Mouse (Mus musculus) neural tube, embryonic 12.5 days (tissue): ENCODE data around the gene Armc2. TPM values are rescaled to one million over a fixed set of nuclear protein-coding genes. Genes with fewer than 3 reads are reported as not detected.

ENCODE experiments used
- ATAC-seq: fragments of 200-750 bp; cut with Nextera tagmentation; 2 replicates; pipeline ENCODE4 v1.8.0; 2017; ENCODE audit warnings: low read depth, mild to moderate bottlenecking, moderate TSS enrichment, moderate library complexity; ENCODE audit not compliant: low FRiP score
- H3K27ac ChIP-seq: fragments of 300-500 bp; sonication (generic); 2 replicates; pipeline ENCODE4 v1.5.1; 2016
- H3K27me3 ChIP-seq: fragments of 300-500 bp; sonication (generic); replicated peaks from 2 replicates; pipeline ENCODE4 v1.6.1; 2016; ENCODE audit warnings: mild to moderate bottlenecking
- H3K36me3 ChIP-seq: fragments of 300-500 bp; sonication (generic); 2 replicates; pipeline ENCODE4 v1.6.1; 2016; ENCODE audit warnings: mild to moderate bottlenecking
- H3K4me1 ChIP-seq: fragments of 300-500 bp; sonication (generic); 2 replicates; pipeline ENCODE4 v1.6.1; 2016
- H3K4me2 ChIP-seq: fragments of 300-500 bp; sonication (generic); replicated peaks from 2 replicates; pipeline ENCODE4 v1.6.1; 2016; ENCODE audit warnings: mild to moderate bottlenecking
- H3K4me3 ChIP-seq: fragments of 300-500 bp; sonication (generic); 2 replicates; pipeline ENCODE4 v1.5.1; 2016
- H3K9ac ChIP-seq: fragments of 300-500 bp; sonication (generic); 2 replicates; pipeline ENCODE4 v1.6.1; 2016; ENCODE audit warnings: mild to moderate bottlenecking
- H3K9me3 ChIP-seq: fragments of 300-500 bp; sonication (generic); 2 replicates; pipeline ENCODE4 v1.6.1; 2016; ENCODE audit warnings: mild to moderate bottlenecking
- WGBS: fragments of 180-500 bp; shearing (Covaris S2); methylation state at CpG from one replicate; pipeline ENCODE4 v1.1.7; 2016; 5-methylcytosine and 5-hydroxymethylcytosine counted together
- polyA plus RNA-seq: library from polyadenylated mRNA; unstranded; fragments of >200 nt; fragmentation: Nextera tagmentation; extraction: Ambion mirVana; gene quantifications from 2 replicates; pipeline ENCODE4 v1.2.1, GENCODE M21; 2016

Gene Armc2
- polyA plus RNA-seq, 1 experiment from 2014 or later = 3.1 TPM

- Histone ChIP-seq H3K4me2 (no peak overlapping the region), H3K9ac (no peak overlapping the region), H3K4me1 (peaks cover 15% of the 10 kb centered on the region), H3K36me3 (no peaks in the 10 kb centered on the region), H3K27ac (no peak overlapping the region), H3K4me3 (no peak overlapping the region), H3K27me3 (no peaks in the 10 kb centered on the region), H3K9me3 (no peaks in the 10 kb centered on the region)
- WGBS = 56% methylated on average over 4 of the region's 4 CpGs
- ATAC-seq = no peak
Measured at GRCm38 (mm10) chr10:41930966-41931365, 87.3 kb downstream of the Armc2 start.

DNA sequence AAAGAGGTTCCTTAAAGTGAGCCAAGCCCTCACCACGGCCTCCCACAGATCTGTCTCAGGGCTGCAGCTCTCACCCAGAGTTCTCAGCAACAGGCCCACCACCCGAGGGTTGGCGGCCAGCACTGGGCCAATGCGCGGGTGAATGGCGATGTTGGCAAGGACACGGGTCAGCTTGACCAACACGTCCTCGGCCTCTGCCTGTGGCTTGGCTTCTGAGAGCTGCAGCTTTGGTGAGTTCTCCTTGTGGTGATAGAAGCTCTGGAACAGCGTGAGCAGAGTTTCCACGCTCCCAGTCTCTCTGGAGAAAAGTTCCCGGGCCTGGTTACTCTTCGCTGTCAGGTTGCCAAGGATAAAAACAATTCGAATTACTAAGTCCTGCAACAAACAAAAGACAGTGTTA, 91.5 kb downstream of the Armc2 start:
- Histone ChIP-seq H3K4me1 (0 out of 2 replicates have a peak, but pooled peaks cover 2% of the 10 kb centered on the region), H3K4me3 (no peak overlapping the region), H3K36me3 (no peaks in the 10 kb centered on the region), H3K9ac (no peak overlapping the region), H3K27ac (no peak overlapping the region), H3K27me3 (no peaks in the 10 kb centered on the region), H3K4me2 (no peak overlapping the region), H3K9me3 (no peaks in the 10 kb centered on the region)
- WGBS = 80% methylated on average over 14 of the region's 14 CpGs
- ATAC-seq = no peak; the same call in 1 of the 2 replicates

- Histone ChIP-seq H3K4me2 (no peak overlapping the region), H3K36me3 (peaks cover 4% of the 10 kb centered on the region), H3K27ac (no peak overlapping the region), H3K4me3 (no peak overlapping the region), H3K27me3 (no peaks in the 10 kb centered on the region), H3K9ac (no peak overlapping the region), H3K4me1 (peaks cover 4% of the 10 kb centered on the region; the same call in 1 of the 2 replicates), H3K9me3 (no peaks in the 10 kb centered on the region)
- 91% methylated on average over 8 of the region's 8 CpGs for WGBS
- no peak for ATAC-seq
Measured at GRCm38 (mm10) chr10:41912290-41912994, 105.8 kb downstream of the Armc2 start.

- no peak overlapping the region for H3K9ac ChIP-seq
- H3K4me3 ChIP-seq = no peak overlapping the region
- H3K27me3 ChIP-seq = no peaks in the 10 kb centered on the region
- peaks cover 35% of the 10 kb centered on the region for H3K36me3 ChIP-seq
- ATAC-seq = peak; percentile 48; the same call in 1 of the 2 replicates
- H3K4me1 ChIP-seq = peaks cover 4% of the 10 kb centered on the region; the same call in 1 of the 2 replicates
- 59% methylated on average over 6 of the region's 6 CpGs for WGBS
- H3K4me2 ChIP-seq = no peak overlapping the region
- no peak overlapping the region for H3K27ac ChIP-seq
- no peaks in the 10 kb centered on the region for H3K9me3 ChIP-seq
Measured at GRCm38 (mm10) chr10:41908899-41909298, 109.3 kb downstream of the Armc2 start.

DNA sequence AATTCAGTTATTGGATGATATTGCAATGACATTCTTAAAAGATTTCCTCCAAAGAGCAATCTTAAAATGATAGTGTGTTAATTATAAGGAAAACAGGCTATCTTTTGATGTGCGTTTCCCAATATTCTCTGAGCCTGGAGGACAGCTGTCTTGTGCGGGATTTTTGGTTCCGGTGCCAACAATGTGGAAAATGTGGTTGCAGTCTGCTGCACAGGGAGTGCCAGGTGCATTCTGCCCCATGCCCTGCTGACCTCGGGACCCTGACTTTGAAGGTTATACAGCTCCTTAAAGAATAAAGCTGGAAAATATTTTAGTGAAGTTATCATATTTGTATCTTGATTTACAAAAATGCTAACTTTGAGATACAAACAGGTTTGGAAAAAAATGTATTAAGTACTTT, 110.3 kb downstream of the Armc2 start:
- peaks cover 4% of the 10 kb centered on the region; the same call in 1 of the 2 replicates for H3K4me1 ChIP-seq
- H3K27me3 ChIP-seq = no peaks in the 10 kb centered on the region
- peaks cover 42% of the 10 kb centered on the region for H3K36me3 ChIP-seq
- H3K27ac ChIP-seq = no peak overlapping the region
- H3K9ac ChIP-seq = no peak overlapping the region
- no peak overlapping the region for H3K4me2 ChIP-seq
- no peaks in the 10 kb centered on the region for H3K9me3 ChIP-seq
- WGBS = 84% methylated on average over 4 of the region's 4 CpGs
- H3K4me3 ChIP-seq = no peak overlapping the region
- no peak for ATAC-seq

GRCm38 (mm10) chr10:41907473-41907872, 110.8 kb downstream of the Armc2 start:
- Histone ChIP-seq H3K4me3 (no peak overlapping the region), H3K4me2 (no peak overlapping the region), H3K9me3 (no peaks in the 10 kb centered on the region), H3K36me3 (peaks cover 42% of the 10 kb centered on the region), H3K27me3 (no peaks in the 10 kb centered on the region), H3K27ac (no peak overlapping the region), H3K9ac (no peak overlapping the region), H3K4me1 (peaks cover 4% of the 10 kb centered on the region; the same call in 1 of the 2 replicates)
- ATAC-seq = no peak
- 72% methylated on average over 11 of the region's 11 CpGs for whole genome bisulfite sequencing

DNA sequence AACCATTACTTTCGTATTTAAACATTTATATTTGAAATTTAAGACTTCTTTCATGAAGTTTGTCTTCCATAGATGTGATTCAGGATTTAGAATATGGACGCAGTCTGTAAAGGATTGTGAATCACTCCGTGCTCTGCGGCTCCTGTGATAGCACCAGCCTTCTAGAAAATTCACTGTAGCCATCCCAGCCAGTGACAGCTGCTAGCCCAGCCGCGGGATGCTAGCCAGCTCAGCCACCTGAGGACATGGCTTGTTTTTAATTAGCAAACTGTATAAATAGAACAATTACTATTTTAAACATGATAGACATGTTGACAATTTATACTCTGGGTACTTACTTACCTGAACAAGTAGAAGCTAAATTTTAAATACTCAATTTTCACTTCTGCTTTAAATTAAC, 116.4 kb downstream of the Armc2 start:
- no peaks in the 10 kb centered on the region for H3K4me1 ChIP-seq
- H3K27me3 ChIP-seq = no peaks in the 10 kb centered on the region
- H3K27ac ChIP-seq = no peak overlapping the region
- H3K36me3 ChIP-seq = peaks cover 46% of the 10 kb centered on the region
- no peak overlapping the region for H3K4me2 ChIP-seq
- no peak overlapping the region for H3K4me3 ChIP-seq
- H3K9me3 ChIP-seq = no peaks in the 10 kb centered on the region
- 95% methylated on average over 6 of the region's 6 CpGs for WGBS
- no peak for ATAC-seq
- H3K9ac ChIP-seq = no peak overlapping the region

- WGBS = 93% methylated on average over 8 of the region's 8 CpGs
- peaks cover 42% of the 10 kb centered on the region for H3K36me3 ChIP-seq
- H3K4me1 ChIP-seq = no peaks in the 10 kb centered on the region
- H3K9ac ChIP-seq = no peak overlapping the region
- H3K4me3 ChIP-seq = no peak overlapping the region
- no peak overlapping the region for H3K27ac ChIP-seq
- no peak overlapping the region for H3K4me2 ChIP-seq
- ATAC-seq = no peak
- no peaks in the 10 kb centered on the region for H3K27me3 ChIP-seq
- H3K9me3 ChIP-seq = no peaks in the 10 kb centered on the region
Measured at GRCm38 (mm10) chr10:41901456-41901855, 116.8 kb downstream of the Armc2 start.

DNA sequence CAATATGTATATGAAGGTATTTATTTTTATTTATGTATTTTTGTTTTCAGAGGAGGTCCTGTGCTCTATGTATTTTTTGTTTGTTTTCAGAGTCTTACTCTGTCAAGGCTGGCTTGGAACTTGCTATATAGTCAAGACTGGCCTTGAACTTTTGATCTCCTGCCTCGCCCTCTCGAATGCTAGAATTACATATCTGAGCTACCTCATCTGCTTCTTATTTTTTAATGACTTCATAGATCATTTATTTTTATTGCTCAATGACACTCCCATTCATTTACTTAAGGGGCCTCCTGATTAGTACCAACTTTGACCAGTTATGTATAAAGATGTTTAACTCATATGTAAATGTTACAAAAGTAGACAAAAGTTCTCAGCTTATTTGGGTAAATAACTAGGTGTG, 121.4 kb downstream of the Armc2 start:
- Histone ChIP-seq H3K27ac (no peak overlapping the region), H3K4me3 (no peak overlapping the region), H3K4me2 (no peak overlapping the region), H3K27me3 (no peaks in the 10 kb centered on the region), H3K9me3 (no peaks in the 10 kb centered on the region), H3K4me1 (no peaks in the 10 kb centered on the region), H3K9ac (no peak overlapping the region), H3K36me3 (peaks cover 16% of the 10 kb centered on the region)
- WGBS = 88% methylated on average over 2 of the region's 2 CpGs
- ATAC-seq = no peak

GRCm38 (mm10) chr10:41896425-41896824, 121.8 kb downstream of the Armc2 start:
- H3K4me1 ChIP-seq = no peaks in the 10 kb centered on the region
- ATAC-seq = no peak
- H3K27ac ChIP-seq = no peak overlapping the region
- peaks cover 16% of the 10 kb centered on the region for H3K36me3 ChIP-seq
- H3K9me3 ChIP-seq = no peaks in the 10 kb centered on the region
- H3K4me2 ChIP-seq = no peak overlapping the region
- no peak overlapping the region for H3K9ac ChIP-seq
- no peak overlapping the region for H3K4me3 ChIP-seq
- no peaks in the 10 kb centered on the region for H3K27me3 ChIP-seq

- H3K36me3 ChIP-seq = peaks cover 11% of the 10 kb centered on the region
- H3K27ac ChIP-seq = no peak overlapping the region
- H3K27me3 ChIP-seq = no peaks in the 10 kb centered on the region
- peaks cover under 1% of the 10 kb centered on the region; the same call in 1 of the 2 replicates for H3K4me1 ChIP-seq
- no peaks in the 10 kb centered on the region for H3K9me3 ChIP-seq
- no peak overlapping the region for H3K4me2 ChIP-seq
- no peak overlapping the region for H3K4me3 ChIP-seq
- 63% methylated on average over 4 of the region's 4 CpGs for WGBS
- no peak for ATAC-seq
- H3K9ac ChIP-seq = no peak overlapping the region
Measured at GRCm38 (mm10) chr10:41893433-41894411, 124.5 kb downstream of the Armc2 start.

- ATAC-seq = no peak
- no peak overlapping the region for H3K4me3 ChIP-seq
- 88% methylated on average over 4 of the region's 4 CpGs for WGBS
- no peak overlapping the region for H3K4me2 ChIP-seq
- no peaks in the 10 kb centered on the region for H3K9me3 ChIP-seq
- peaks cover 3% of the 10 kb centered on the region; the same call in 1 of the 2 replicates for H3K36me3 ChIP-seq
- H3K9ac ChIP-seq = no peak overlapping the region
- H3K27ac ChIP-seq = no peak overlapping the region
- peaks cover 12% of the 10 kb centered on the region; the same call in 1 of the 2 replicates for H3K4me1 ChIP-seq
- H3K27me3 ChIP-seq = no peaks in the 10 kb centered on the region
Measured at GRCm38 (mm10) chr10:41891312-41891711, 126.9 kb downstream of the Armc2 start.
